Mouse (Mus musculus) lung, adult 2 months (tissue): ENCODE measurements around the gene Stx12.

Experiments
- CTCF ChIP-seq: fragments of 200-500 bp; IDR thresholded peaks from 2 replicates; pipeline ENCODE4 v1.5.1; 2011; ENCODE audit warnings: mild to moderate bottlenecking, low read length, control low read depth; ENCODE audit not compliant: insufficient read depth
- POLR2A ChIP-seq: fragments of 200-500 bp; IDR thresholded peaks from 2 replicates; pipeline ENCODE4 v1.6.1; 2011; ENCODE audit warnings: low read depth, mild to moderate bottlenecking, control low read depth, low read length, borderline replicate concordance; ENCODE audit errors: extremely low read depth

GRCm38 (mm10) chr4:132898197-132898596 lies 13.9 kb upstream of the Stx12 start:
- TF ChIP-seq CTCF (no peak), POLR2A (no peak)
